Mouse (Mus musculus) heart, embryonic 15.5 days (tissue): Measurements from ENCODE around the gene Gtf2h3. TPM values are rescaled to one million over a fixed set of nuclear protein-coding genes. Genes with fewer than 3 reads are reported as not detected.

Experiments
- ATAC-seq: fragments of 200-750 bp; cut with Nextera tagmentation; replicated peaks from 2 replicates; pipeline ENCODE4 v1.8.0; 2017; ENCODE audit warnings: low read depth, moderate TSS enrichment; ENCODE audit not compliant: insufficient number of reproducible peaks, insufficient read depth, low FRiP score
- H3K27ac ChIP-seq: fragments of 300-500 bp; sonication (generic); 2 replicates; pipeline ENCODE4 v1.5.1; 2015; ENCODE audit warnings: mild to moderate bottlenecking, inconsistent platforms
- H3K27me3 ChIP-seq: fragments of 300-500 bp; sonication (generic); 2 replicates; pipeline ENCODE4 v1.6.1; 2015; ENCODE audit warnings: inconsistent platforms
- H3K36me3 ChIP-seq: fragments of 300-500 bp; sonication (generic); 2 replicates; pipeline ENCODE4 v1.6.1; 2015; ENCODE audit warnings: mild to moderate bottlenecking, inconsistent platforms
- H3K4me1 ChIP-seq: fragments of 300-500 bp; sonication (generic); replicated peaks from 2 replicates; pipeline ENCODE4 v1.6.1; 2015; ENCODE audit warnings: inconsistent platforms
- H3K4me2 ChIP-seq: fragments of 300-500 bp; sonication (generic); 2 replicates; pipeline ENCODE4 v1.6.1; 2015; ENCODE audit warnings: inconsistent platforms, mild to moderate bottlenecking, moderate library complexity
- H3K4me3 ChIP-seq: fragments of 300-500 bp; sonication (generic); 2 replicates; pipeline ENCODE4 v1.5.1; 2015; ENCODE audit warnings: mild to moderate bottlenecking, inconsistent platforms
- H3K9ac ChIP-seq: fragments of 300-500 bp; sonication (generic); 2 replicates; pipeline ENCODE4 v1.6.1; 2015; ENCODE audit warnings: mild to moderate bottlenecking, inconsistent platforms
- H3K9me3 ChIP-seq: fragments of 300-500 bp; sonication (generic); replicated peaks from 2 replicates; pipeline ENCODE4 v1.6.1; 2016; ENCODE audit warnings: inconsistent platforms
- WGBS: fragments of 180-500 bp; shearing (Covaris S2); methylation state at CpG from one replicate; pipeline ENCODE4 v1.1.7; 2015; ENCODE audit warnings: mixed read lengths; 5-methylcytosine and 5-hydroxymethylcytosine counted together
- polyA plus RNA-seq: library from polyadenylated mRNA; unstranded; fragments of >200 nt; fragmentation: Nextera tagmentation; extraction: Ambion mirVana; gene quantifications from 2 replicates; pipeline ENCODE4 v1.2.1, GENCODE M21; 2015

Gtf2h3 gene
- 28.9 and 34.5 TPM in 2 replicates for polyA plus RNA-seq

DNA sequence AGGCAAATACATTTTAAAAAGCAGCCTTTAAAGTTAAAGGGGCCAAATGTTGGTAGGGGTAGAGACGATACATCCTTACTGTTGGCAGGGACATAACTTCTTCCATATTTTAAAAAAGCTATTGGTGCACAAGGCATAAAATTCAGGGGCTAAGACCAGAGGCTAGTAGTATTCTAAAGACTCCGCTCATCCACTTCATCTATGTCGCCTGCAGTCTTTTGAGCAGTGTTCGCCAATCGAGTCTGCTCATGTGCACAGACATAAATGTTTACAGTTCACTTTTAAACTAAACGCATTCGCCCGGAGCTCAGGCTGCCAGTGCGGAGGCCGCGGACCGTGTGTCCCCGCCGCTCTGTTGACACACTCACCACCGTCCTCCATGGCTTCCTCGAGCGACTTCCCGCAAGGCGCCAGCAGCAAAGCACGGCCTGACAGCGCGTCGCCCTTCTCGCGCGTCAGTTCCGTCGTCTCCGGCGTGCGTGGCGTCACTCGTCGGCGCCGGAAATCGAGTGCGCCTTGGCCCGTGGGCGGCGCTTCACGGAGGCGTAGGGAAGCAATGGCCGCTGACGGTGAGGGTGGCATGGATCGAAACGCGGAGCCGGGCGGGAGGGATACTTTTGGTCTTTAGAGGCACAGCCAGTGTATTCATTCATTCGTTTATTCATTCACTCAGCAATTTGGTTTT, at the start of gene Gtf2h3, which contains the start of gene Eif2b1:
Gtf2h3 (plus strand) TSS at position 508 of the 685 bp plus-strand sequence.
Eif2b1 (minus strand) TSS at position 499 of the 685 bp plus-strand sequence.
- no peaks in the 10 kb centered on the region for H3K27me3 ChIP-seq
- peaks cover 27% of the 10 kb centered on the region for H3K36me3 ChIP-seq
- peak within 1 kb of the TSS; percentile 28 for H3K27ac ChIP-seq
- peak within 1 kb of the TSS; percentile 77 for H3K4me3 ChIP-seq
- no peaks in the 10 kb centered on the region for H3K9me3 ChIP-seq
- WGBS = 1% methylated on average over 51 of the region's 51 CpGs
- ATAC-seq = peak; percentile 86
- H3K4me2 ChIP-seq = peak within 1 kb of the TSS; percentile 81
- H3K4me1 ChIP-seq = peaks cover 23% of the 10 kb centered on the region
- peak within 1 kb of the TSS; percentile 68 for H3K9ac ChIP-seq

DNA sequence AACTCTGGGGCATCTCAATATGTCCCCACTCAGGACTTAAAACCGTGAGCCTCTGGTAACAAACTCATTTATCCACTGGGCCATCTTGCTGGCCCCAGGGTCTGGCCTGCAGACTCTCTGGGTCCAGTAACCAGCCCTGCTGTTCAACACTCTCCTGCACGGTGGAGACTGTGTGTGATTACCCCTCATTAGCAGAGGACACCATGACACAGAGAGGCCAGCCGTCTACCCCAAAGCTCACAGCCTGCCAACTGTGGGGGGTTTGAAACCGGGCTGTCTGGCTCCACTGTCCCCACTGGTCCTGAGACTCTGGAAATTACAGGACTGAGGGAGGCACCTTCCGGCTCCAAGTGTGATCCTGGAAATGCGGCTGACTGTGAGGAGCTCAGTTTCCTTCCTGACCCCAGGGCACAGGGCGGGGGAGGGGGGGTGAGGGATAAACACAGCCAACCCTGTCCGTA, 49.7 kb upstream of the Gtf2h3 start:
- peak overlapping the region; percentile 89 for H3K4me2 ChIP-seq
- peak overlapping the region; percentile 43; the same call in 1 of the 2 replicates for H3K9ac ChIP-seq
- no peaks in the 10 kb centered on the region for H3K36me3 ChIP-seq
- H3K27me3 ChIP-seq = no peaks in the 10 kb centered on the region
- no peaks in the 10 kb centered on the region for H3K9me3 ChIP-seq
- H3K4me3 ChIP-seq = peak overlapping the region; percentile 89
- peak overlapping the region; percentile 92 for H3K27ac ChIP-seq
- 17% methylated on average over 8 of the region's 8 CpGs for WGBS
- H3K4me1 ChIP-seq = peaks cover 41% of the 10 kb centered on the region
- ATAC-seq = no peak

DNA sequence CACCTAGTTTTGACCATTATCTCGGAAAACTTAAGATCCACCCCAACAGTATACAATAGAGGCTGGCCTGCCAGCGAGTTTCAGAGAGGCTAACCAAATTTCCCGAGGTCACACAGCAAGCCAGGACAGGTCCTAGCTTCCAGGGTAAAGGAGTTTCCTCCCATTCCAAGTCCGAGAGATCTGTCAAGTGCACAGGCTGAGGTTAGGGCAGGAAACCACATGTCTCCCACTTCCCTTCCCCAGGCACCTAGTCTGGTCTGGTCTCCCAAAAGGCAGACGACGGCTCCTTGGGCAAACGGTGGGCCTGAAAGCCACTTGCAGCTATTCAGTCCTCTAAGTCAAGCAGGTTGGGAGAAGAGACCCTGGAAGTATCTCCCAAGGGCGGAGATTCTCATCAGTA, 49.2 kb upstream of the Gtf2h3 start:
- Histone ChIP-seq H3K4me3 (peak overlapping the region; percentile 89), H3K27me3 (no peaks in the 10 kb centered on the region), H3K36me3 (no peaks in the 10 kb centered on the region), H3K27ac (peak overlapping the region; percentile 92), H3K4me1 (peaks cover 37% of the 10 kb centered on the region), H3K4me2 (peak overlapping the region; percentile 89), H3K9ac (peak overlapping the region; percentile 80), H3K9me3 (no peaks in the 10 kb centered on the region)
- 46% methylated on average over 8 of the region's 8 CpGs for WGBS
- no peak for ATAC-seq

DNA sequence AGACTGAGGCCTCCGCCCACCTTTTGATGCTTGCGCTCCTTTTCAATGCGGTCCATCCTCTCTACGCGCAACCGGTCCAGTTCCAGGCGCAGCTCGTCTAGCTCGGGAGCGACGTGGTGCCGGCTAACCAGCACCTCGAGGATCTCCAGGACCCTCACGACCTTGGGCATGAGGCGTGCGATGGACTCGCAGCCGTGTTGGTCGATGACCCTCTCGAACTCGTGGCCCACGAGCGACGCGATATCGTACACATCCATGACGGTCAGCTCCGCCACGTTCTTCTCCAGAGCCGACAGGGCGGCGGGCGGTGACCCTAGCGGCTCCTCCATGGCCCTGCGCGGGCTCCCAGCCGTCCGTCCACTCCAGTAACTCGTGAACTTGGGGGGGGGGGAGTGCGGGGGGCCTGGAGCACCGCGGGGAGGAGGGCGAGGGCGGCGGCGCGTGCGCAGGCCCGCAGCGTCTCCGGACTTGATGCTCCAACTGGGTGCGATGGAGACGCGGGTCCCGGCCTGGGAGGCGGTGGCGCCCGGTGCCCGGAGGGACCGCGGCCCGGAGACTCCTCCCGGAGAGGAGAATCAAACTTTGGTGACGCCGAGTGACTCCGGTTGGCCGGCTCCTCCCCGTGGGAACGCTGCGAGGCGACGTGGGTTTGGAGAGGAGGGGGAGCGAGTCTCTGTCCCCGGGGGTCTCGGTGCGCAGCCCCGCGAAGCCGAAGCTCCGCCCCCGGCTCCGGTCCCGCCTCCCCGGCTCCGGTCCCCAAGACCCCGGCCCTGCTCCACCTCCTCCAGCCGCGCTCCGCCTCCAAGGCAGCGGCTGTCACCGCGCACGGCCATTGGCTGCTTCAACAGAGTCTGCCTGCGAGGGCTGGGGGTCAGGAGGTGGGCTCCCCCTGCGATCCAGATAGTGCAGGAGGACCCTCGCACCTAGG, 48.0 kb upstream of the Gtf2h3 start, which contains the start of gene Rilpl1:
Rilpl1 (minus strand) TSS at position 737 of the 928 bp plus-strand sequence.
- Histone ChIP-seq H3K9ac (peak within 1 kb of the TSS; percentile 80), H3K27ac (peak within 1 kb of the TSS; percentile 92), H3K4me2 (peak within 1 kb of the TSS; percentile 89), H3K36me3 (no peaks in the 10 kb centered on the region), H3K27me3 (no peaks in the 10 kb centered on the region), H3K4me1 (peaks cover 37% of the 10 kb centered on the region), H3K4me3 (peak within 1 kb of the TSS; percentile 89), H3K9me3 (no peaks in the 10 kb centered on the region)
- peak; percentile 87 for ATAC-seq
- under 1% methylated on average over 96 of the region's 96 CpGs for WGBS

DNA sequence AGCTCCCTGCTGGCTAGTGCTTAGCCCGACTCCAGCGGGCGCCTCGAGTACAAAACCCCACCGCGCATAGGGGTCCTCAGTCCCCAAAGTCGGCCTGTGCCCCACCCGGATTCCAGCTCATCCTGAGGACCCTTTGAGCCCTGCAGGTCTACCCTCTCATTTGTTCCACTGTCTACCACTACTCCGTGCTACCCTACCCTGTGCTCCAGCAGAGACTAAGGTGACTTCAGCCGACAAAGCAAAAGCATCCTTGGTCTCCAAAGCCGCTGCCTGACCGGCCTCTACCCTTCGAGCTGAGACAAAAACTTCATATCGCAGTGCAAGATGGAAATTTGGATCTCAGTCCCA, 47.4 kb upstream of the Gtf2h3 start:
- peak; percentile 2; the same call in 1 of the 2 replicates for ATAC-seq
- WGBS = 12% methylated on average over 14 of the region's 14 CpGs
- no peaks in the 10 kb centered on the region for H3K9me3 ChIP-seq
- no peaks in the 10 kb centered on the region for H3K36me3 ChIP-seq
- peak overlapping the region; percentile 89 for H3K4me2 ChIP-seq
- peaks cover 38% of the 10 kb centered on the region for H3K4me1 ChIP-seq
- H3K9ac ChIP-seq = peak overlapping the region; percentile 80
- no peaks in the 10 kb centered on the region for H3K27me3 ChIP-seq
- peak overlapping the region; percentile 92 for H3K27ac ChIP-seq
- peak overlapping the region; percentile 89 for H3K4me3 ChIP-seq

DNA sequence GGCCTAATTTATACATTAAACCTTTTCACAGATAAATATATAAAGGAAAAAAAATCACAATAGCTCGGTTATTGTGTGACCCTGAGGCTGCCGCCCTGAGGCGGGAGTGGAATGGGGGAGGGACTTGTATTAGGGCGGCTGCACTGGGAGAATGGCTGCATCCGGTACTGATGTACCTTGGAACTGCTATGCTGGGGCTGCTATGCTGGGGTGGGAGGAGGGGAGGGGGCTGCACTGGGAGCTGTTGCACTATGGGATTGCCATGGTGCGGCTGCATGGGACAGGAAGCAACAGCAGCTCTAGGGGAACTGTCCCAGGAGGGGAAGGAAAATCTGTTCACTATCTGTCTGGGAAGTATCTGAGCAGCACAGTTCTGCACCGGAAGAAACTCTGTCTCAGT, 46.5 kb upstream of the Gtf2h3 start:
- WGBS = 33% methylated on average over 7 of the region's 7 CpGs
- no peak overlapping the region for H3K4me3 ChIP-seq
- peaks cover 45% of the 10 kb centered on the region for H3K4me1 ChIP-seq
- peak; percentile 24; the same call in 1 of the 2 replicates for ATAC-seq
- no peak overlapping the region for H3K9ac ChIP-seq
- no peaks in the 10 kb centered on the region for H3K27me3 ChIP-seq
- no peaks in the 10 kb centered on the region for H3K36me3 ChIP-seq
- no peaks in the 10 kb centered on the region for H3K9me3 ChIP-seq
- H3K4me2 ChIP-seq = no peak overlapping the region
- peak overlapping the region; percentile 92 for H3K27ac ChIP-seq

DNA sequence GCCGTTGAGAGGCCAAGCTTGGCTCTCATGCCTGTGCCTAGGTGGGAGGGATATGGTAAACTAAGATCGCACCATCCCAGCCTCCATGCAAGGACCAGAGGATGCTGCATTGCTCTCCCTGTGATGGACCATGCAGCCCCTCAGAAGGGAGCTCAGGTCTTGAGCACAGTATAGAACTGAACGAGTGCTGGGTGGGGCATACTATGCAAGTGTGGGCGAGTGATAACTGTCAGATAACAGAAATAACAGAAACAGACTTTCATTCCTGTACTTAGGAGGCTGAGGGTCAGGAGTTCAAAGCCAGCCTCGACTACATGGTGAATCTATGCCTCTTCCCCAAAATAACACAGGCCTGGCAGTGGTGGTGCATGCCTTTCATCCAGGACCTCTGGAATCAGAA, 43.9 kb upstream of the Gtf2h3 start:
- WGBS = 49% methylated on average over 5 of the region's 5 CpGs
- Histone ChIP-seq H3K27ac (no peak overlapping the region), H3K4me3 (no peak overlapping the region), H3K4me2 (no peak overlapping the region), H3K9me3 (no peaks in the 10 kb centered on the region), H3K36me3 (no peaks in the 10 kb centered on the region), H3K4me1 (peaks cover 24% of the 10 kb centered on the region), H3K27me3 (no peaks in the 10 kb centered on the region), H3K9ac (no peak overlapping the region)
- ATAC-seq = no peak

DNA sequence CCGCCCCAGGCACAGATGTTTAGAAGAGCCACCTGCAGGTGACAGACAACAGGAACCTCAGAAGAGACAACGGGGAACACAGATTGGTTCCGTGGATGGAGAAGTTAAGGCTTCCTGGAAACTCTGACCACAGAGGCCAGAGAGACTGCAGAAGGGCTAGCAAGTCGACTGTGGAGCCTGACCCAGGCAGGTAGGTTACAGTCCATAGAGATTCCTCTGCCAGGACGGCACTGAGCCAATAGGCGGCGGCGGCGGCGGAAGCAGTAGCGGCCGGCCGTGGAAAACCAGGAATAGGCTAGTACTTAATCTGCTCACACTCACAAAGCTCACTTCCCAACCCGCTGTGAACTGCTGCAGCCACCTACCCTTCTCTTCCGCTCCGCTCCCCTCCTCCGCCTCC, 42.2 kb upstream of the Gtf2h3 start:
- H3K36me3 ChIP-seq = no peaks in the 10 kb centered on the region
- H3K9ac ChIP-seq = peak overlapping the region; percentile 55
- H3K27me3 ChIP-seq = no peaks in the 10 kb centered on the region
- peaks cover 14% of the 10 kb centered on the region for H3K4me1 ChIP-seq
- no peaks in the 10 kb centered on the region for H3K9me3 ChIP-seq
- peak overlapping the region; percentile 75 for H3K27ac ChIP-seq
- peak overlapping the region; percentile 34 for H3K4me3 ChIP-seq
- H3K4me2 ChIP-seq = peak overlapping the region; percentile 61
- 1% methylated on average over 17 of the region's 17 CpGs for WGBS
- ATAC-seq = no peak

DNA sequence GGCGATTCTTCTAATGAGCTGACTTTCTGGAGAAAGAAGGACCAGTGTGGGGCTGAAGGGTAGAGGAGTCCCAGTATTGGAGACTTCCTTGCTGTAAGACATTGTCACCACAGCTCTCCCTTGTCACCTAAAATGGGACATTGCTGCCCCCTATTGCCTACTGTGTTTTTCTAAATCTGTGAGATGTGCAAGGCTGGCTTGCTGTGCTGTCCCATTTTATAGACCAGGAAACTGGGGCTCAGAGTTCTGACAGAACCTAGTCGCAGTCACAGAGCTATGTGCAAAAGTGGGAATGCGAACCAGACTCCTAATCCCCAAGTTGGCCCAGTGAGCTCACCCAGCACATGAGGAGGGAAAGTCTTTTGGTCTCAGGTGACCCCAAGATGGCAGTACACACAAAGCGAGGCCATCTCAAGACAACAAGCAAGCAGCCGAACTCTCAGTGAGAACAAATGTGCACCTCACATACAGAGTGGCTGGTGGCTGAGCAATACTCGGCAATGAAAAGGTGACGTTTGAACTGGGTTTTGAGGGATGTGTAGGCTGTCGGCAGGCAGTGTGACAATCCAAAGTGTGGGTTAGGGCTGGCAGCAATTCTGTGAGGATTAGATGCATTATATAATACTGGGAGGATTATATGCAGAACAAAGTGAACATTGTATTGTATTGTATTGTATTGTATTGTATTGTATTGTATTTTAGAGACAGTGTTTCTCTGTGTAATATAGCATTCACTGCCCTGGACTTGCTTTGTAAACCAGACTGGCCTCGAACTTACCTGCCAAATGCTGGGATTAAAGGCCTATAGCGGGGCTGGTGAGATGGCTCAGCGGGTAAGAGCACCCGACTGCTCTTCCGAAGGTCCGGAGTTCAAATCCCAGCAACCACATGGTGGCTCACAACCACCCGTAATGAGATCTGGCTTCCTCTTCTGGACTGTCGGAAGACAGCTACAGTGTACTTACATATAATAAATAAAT, 39.8 kb upstream of the Gtf2h3 start:
- WGBS = 73% methylated on average over 14 of the region's 16 CpGs
- no peak overlapping the region for H3K27ac ChIP-seq
- peaks cover 11% of the 10 kb centered on the region for H3K36me3 ChIP-seq

DNA sequence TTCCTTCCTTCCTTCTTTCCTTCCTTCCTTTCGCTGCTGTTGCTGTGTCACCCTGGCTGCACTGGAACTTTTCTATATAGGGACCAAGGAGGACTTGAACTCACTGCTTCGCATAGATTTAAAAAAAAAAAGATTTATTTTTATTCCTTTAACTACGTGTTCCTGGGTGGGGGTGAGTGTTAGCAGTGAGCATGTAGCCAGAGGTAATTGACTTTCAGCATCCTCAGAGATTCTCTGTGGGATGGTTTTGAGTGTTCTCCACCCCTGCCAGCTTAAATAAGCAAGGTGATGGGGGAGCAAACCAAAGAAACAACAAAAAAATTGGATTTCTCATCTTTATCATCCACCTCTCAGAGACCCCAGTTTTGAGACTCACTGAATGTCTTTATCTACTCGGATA, 39.0 kb upstream of the Gtf2h3 start:
- peaks cover 19% of the 10 kb centered on the region for H3K36me3 ChIP-seq
- WGBS = 74% methylated on average over 4 of the region's 4 CpGs
- no peak for ATAC-seq
- H3K9ac ChIP-seq = no peak overlapping the region
- peaks cover 20% of the 10 kb centered on the region for H3K4me1 ChIP-seq
- no peaks in the 10 kb centered on the region for H3K9me3 ChIP-seq
- no peaks in the 10 kb centered on the region for H3K27me3 ChIP-seq
- peak overlapping the region; percentile 79 for H3K4me3 ChIP-seq
- peak overlapping the region; percentile 84 for H3K27ac ChIP-seq
- H3K4me2 ChIP-seq = peak overlapping the region; percentile 59

More for the DNA sequence above, 39.8 kb upstream of the Gtf2h3 start:
- H3K9me3 ChIP-seq = no peaks in the 10 kb centered on the region
- no peak overlapping the region for H3K4me3 ChIP-seq
- no peak overlapping the region for H3K4me2 ChIP-seq
- ATAC-seq = no peak
- H3K27me3 ChIP-seq = no peaks in the 10 kb centered on the region
- peaks cover 20% of the 10 kb centered on the region for H3K4me1 ChIP-seq
- no peak overlapping the region for H3K9ac ChIP-seq
